Mouse (Mus musculus) spleen, adult 12 weeks (tissue): ENCODE data around the gene Olfr31.

Source experiments
- DNase-seq: peaks from one replicate; pipeline ENCODE4 v3.0.0; 2022; ENCODE audit warnings: low spot score

The Olfr31 gene

GRCm38 (mm10) chr14:14322528-14322927 lies at the start of gene Olfr31:
Gene Olfr31, plus strand, starts transcription at chr14:14322828.
- no peak for DNase-seq

GRCm38 (mm10) chr14:14294426-14294825 lies 28.2 kb upstream of the Olfr31 start:
- peak; percentile 29 for DNase-seq

DNA sequence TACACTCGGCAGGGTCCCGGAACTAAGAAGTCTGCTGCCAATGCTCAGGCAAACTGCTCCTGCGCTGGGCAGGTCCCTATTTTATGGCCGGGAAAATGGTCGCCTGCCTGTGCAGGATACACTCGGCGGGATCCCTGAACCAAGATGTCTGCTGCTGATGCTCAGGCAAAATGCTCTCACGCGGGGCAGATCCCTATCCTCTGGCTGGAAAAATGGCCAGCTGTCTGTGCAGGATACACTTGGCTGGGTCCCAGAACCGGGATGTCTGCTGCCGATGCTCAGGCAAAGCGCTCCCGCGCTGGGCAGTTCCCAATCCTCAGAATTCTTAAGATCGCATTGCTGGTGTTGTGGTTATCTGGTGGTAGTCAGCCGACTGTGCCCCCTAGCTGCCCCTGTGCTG lies 13.7 kb upstream of the Olfr31 start:
- DNase-seq = no peak

DNA sequence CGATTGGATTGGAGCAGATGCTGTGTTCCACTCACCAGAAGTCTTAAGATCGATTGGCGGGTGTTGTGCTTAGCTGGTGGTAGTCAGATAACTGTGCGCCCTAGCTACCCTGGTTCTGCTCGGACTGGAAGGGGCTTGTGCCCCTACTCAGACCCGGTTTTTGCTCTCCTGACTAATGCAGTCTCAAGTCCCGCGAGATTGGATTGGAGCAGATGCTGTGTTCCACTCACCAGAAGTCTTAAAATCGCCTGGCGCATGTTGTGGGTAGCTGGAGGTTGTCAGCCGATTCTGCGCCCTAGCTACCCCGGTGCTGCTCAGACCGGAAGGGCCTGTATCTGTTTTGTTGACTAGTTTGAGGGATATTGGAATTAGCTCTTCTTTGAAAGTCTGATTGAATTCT lies 13.2 kb upstream of the Olfr31 start:
- DNase-seq = no peak

- DNase-seq = peak; percentile 71
Measured at GRCm38 (mm10) chr14:14345113-14345871, 22.7 kb downstream of the Olfr31 start.

DNA sequence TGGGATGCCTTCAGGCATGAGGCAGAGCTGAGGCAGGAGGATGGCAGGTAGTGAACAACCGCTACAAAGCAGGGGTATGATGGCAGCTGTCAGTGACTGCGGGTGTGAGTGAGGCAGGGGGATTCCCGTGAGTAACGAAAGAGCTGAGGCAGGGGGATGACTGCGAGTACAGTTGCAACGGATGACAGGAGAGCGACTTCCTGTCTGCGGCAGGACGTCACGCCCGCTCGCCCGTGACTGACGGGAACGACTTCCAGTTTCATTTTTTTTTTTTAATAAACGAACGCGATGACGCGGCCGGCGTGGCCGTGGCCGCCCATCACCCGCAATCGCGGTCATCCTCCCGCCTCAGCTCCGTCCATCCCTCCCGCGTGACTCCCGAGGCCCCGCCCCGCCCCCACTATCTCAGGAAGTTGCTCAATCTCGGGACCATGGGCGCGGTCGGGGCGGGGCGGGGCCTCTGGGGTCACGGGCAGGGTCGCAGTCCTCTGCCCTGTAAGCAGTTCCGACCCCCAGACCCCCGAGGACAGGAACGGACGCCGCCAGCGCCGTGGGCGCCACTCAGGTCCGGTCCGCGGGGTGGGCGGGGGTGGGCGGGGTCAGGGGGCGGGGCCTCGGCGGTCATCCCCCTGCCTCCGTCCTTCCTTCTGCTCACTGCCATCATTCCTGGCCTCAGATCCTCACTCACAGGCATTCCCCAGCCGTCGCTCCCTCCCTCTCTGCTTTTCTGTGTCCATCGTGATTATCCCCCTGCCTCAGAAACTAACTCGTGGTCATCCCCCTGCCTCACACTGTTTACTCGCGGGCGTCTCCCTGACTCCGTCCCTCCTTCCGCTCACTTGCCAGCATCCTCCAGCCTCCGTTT lies 23.6 kb downstream of the Olfr31 start, which contains the start of gene Il3ra:
TSS of gene Il3ra (plus strand) at position 328 of the 865 bp plus-strand sequence.
- peak; percentile 58 for DNase-seq

- DNase-seq = no peak
Measured at GRCm38 (mm10) chr14:14346813-14347100, 24.1 kb downstream of the Olfr31 start.

- DNase-seq = no peak
Measured at GRCm38 (mm10) chr14:14347151-14347835, 24.7 kb downstream of the Olfr31 start.

DNA sequence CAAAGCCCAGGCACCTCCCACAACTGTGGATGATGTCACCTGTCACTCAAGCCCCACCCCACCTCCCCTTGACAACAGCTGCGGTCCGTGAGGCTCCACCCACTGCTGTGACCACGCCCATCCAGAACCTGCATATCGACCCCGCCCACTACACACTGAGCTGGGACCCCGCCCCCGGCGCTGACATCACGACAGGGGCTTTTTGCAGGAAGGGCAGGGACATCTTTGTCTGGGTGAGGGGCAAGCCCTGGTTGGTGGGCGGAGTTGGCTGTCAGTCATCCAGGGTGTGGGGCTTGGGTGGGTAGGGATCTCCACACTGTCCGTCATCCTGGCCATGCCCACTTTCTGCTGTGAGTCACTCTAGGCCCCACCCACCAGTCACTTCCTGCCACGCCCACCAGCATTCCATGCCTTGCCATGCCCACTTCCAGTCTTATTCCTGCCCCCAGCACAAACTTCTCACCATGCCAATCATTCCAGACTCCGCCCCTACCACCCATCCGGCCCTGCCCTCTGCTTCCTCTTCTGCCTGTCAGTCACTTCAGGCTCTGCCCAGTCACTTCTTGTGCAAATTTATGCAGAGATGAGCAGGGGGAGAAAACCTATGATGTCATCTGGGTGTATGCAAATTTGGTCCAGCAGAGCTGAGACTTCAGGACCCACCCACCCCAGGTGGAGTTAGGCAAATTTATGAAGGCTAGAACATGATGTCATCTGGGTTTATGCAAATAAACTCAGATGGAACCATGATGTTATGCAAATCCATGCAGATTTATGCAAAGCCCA lies 25.4 kb downstream of the Olfr31 start:
- DNase-seq = no peak

DNA sequence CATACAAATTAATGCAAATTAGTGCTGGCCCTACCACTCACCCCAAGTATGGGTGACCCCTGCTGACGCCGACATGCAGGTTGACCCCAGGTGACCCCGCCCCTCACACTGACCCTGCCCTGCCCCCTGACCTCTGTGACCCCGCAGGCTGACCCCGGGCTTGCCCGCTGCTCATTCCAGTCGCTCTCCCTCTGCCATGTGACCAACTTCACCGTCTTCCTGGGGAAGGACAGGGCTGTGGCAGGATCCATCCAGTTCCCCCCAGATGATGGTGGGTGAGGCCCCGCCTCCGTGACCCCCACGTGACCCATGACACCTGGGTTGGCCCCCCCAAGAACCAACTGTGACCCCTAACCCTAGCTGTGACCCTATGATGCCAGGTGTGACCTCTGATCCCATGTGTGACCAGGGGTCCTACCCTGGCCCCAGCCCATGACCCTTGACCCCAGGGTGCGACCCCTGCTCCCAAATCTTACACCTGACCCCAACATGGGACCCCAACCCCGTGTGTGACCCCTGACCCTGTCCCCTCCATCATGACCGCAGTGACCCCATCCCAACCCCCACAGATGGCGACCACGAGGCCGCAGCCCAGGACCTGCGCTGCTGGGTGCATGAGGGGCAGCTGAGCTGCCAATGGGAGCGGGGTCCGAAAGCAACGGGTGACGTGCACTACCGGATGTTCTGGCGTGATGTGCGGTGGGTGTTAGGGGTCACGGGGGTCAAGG lies 26.2 kb downstream of the Olfr31 start:
- no peak for DNase-seq

DNA sequence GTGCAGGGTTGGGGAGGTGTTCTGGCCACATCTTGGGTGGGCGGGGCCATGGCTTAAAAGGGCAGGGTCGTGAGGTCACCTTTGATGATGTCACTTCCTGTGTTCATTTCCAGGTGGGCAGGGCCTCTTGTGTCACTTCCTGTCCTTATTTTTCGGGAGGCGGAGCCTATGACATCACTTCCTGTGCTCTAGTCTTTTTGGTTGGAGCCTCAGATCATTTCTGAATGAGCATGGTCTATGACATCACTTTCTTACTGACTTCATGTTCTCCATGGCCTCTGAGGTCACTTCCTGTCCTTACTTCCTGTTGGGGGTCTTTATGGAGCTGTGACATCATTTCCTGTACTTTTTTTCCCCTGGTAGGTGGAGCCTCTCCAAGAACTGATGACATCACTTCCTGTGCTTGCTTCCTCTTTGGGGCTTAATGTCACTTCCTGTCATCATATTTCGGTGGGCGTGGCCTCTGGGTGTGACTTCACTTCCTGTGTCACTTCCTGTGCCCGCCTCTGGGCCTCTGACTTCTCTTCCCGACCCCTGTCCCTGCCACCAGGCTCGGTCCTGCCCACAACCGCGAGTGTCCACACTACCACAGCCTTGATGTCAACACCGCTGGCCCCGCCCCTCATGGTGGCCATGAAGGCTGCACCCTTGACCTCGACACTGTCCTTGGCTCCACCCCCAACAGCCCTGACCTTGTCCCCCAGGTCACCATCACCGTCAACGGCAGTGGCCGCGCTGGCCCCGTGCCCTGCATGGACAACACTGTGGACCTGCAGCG lies 27.0 kb downstream of the Olfr31 start:
- no peak for DNase-seq

DNA sequence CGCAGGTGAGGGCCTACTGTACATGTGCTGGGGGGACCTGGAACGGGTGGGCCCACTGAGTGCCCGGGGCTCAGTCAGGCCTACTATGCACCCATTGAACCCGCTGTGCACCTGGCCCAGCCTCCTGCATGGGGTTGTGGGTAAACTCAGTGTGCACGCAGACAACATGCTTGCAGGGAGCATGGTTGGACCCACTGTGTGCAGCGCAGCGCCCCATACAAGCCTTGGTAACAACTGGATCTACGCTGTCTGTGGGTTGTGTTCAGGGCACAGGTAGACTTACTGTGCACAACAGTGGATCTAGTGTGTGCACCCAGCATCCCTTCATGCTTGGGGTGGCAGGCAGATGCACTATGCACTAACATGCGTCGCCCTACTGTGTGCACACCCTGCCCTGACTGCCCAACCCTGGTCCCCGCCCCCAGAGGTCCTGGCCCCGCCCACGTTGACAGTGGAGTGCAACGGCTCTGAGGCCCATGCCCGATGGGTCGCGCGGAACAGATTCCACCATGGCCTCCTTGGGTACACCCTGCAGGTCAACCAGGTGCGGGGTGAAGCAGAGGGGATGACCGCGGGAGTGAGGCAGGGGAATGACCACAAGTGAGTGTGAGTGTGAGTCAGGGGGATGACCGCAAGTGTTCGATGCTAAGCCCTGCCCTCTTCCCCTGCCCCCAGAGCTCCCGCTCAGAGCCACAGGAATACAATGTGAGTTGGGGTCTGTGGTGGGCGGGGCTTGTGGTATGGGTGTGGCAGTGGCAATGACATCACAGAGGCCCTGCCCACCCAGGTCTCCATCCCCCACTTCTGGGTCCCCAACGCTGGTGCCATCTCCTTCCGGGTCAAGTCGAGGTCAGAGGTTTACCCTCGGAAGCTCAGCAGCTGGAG lies 27.9 kb downstream of the Olfr31 start:
- DNase-seq = no peak

DNA sequence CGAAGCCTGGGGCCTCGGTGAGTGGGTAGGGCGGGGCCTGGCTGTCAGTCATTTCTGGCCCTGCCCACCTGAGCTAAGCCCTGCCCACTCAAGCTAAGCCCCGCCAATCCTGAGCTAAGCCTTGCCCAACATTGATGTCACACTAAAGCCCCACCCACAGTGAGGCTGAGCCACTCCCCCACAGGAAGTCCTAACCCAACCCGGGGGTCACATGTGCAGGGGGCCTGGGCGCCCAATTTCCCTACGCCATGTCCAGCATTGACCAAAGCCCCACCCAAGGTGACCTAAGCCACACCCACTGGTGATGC lies 28.5 kb downstream of the Olfr31 start:
- DNase-seq = no peak

DNA sequence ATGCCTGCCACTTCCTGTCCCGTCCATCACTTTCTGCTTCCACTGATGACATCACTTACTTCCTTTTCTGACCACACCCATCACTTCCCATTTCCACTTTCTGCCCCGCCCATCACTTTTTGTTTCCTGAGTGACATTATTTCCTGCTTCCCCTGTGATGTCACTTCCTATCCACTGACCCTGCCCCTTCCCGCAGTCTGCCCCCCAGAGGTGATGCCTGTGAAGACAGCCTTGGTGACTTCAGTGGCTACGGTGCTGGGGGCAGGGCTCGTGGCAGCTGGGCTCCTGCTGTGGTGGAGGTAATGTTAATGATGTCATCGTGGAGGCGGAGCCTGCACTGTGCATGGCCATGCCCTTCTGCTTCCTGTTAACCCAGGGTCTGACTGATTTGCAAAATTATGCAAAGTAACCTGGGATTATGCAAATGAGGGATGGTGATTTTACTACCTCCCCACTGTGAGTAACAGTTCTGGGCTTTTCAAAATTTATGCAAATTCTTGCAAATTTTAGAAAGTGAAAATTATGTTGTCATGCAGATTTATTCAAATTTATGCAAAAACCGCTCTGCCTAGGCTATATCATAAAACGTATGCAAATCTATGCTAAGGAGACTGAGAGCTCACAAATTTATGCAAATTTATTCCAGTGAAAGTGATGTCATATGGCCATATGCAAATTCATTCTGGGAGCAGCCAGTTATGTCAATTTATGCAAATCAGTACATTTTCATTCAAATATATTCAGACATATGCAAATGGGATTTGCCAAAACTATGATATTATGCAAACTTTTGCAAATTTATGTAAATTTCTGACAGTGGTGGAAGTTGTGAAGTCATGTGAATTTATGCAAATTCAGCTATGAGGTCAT lies 29.3 kb downstream of the Olfr31 start:
- no peak for DNase-seq

DNA sequence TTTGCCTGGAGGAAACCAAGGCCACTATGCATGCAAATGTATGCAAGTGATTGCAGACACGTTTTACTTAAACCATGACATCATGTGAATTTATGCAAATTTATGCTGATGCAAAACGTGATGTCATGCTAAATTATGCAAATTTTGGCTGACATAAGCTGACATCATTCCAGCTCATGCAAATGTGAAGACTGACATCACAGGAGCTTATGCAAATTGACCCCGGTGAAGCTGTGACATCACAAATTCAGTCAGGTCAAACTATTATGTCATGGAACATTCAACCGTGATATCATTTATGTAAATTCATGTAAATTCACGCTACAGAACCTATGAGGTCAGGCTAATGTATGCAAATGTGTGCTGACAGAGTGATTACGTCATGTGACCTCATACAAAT lies 30.0 kb downstream of the Olfr31 start:
- no peak for DNase-seq

GRCm38 (mm10) chr14:14353081-14353732 lies 30.6 kb downstream of the Olfr31 start:
- no peak for DNase-seq

- no peak for DNase-seq
Measured at GRCm38 (mm10) chr14:14353740-14354510, 31.3 kb downstream of the Olfr31 start.
